Mouse (Mus musculus) small intestine, adult 2 months (tissue): ENCODE results near the gene Inca1.

Experiments
- CTCF ChIP-seq: fragments of 200-500 bp; IDR thresholded peaks from 2 replicates; pipeline ENCODE4 v1.5.1; 2012; ENCODE audit warnings: low read depth, mild to moderate bottlenecking, control low read depth, inconsistent platforms, low read length, moderate library complexity, mixed read lengths; ENCODE audit not compliant: insufficient replicate concordance, insufficient read length; ENCODE audit errors: extremely low read depth
- POLR2A ChIP-seq: fragments of 200-500 bp; IDR thresholded peaks from 2 replicates; pipeline ENCODE4 v1.6.1; 2012; ENCODE audit warnings: low read depth, mild to moderate bottlenecking, control low read depth, inconsistent platforms, low read length, moderate library complexity

DNA sequence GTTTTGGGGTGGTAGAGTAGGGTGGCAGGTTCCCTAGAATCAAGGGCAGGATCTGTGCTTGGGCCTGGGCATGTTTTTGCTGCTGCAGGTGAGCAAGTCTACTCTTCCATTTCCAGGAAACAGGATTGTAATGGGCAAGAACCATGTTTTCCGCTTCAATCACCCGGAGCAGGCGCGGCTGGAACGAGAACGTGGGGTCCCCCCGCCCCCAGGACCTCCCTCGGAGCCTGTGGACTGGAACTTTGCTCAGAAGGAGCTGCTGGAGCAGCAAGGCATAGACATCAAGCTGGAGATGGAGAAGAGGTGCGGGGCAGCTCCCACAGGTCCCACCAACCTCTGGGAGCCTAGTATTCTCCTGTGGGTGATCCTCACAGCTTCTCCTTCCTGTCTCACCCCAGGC, 24.8 kb upstream of the Inca1 start:
- TF ChIP-seq POLR2A (no peak), CTCF (no peak)
